Mouse (Mus musculus): ENCODE results near the gene Trpv2.

DNA sequence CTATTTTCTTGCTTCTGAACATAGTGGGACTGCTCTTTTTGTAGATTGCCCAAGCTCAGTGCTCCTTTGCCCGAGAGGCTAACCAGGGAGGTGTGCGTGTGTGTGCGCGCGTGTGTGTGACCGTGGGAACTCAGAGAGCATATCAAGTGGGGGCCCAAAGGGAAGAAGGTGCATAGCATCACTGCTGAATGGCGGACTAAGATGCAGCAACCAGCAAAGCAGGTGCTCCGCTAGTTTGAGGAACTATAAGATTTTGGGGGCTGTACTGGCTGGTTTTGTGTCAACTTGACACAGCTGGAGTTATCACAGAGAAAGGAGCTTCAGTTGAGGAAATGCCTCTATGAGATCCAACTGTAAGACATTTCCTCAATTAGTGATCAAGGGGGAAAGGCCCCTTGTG is 46.8 kb downstream of the Trpv2 start:
- TF ChIP-seq CTCF (IDR thresholded peaks at IDR 0.05; ENCODE audit: borderline replicate concordance, insufficient read depth, low read depth, low read length) (no peak), POLR2A (IDR thresholded peaks at IDR 0.05; ENCODE audit: borderline replicate concordance, insufficient read depth, low read length) (no peak)

Measured in cerebellum, adult 2 months (tissue).